Mouse (Mus musculus) cerebellum, adult 9-10 months (tissue): ENCODE data around the gene Ski.
"Not testable (repeated sequence)": the region's sequence is repeated elsewhere in the genome, so short reads cannot be mapped to it uniquely, and the experiment has no call there.

ENCODE experiments used
- DNase-seq: peaks from one replicate; pipeline ENCODE4 v3.0.0; 2022

Ski gene

DNA sequence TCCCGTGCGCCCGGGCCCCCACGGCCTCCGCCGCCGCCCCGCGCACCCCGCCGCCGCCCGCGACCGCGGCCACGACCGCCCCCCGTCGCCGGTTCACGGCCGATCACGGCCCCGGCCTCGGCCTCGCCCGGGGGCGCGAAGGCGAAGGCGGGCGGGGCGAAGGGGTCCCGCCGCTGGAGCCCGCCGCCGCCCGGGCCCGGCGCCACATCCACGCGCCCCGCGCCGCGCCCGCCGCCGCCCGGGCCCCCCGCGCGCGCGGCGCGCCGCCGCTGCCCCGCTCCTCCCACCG lies at the start of gene Ski:
TSS of gene Ski (minus strand) at position 41 of the 289 bp plus-strand sequence.
- DNase-seq: no peak

DNA sequence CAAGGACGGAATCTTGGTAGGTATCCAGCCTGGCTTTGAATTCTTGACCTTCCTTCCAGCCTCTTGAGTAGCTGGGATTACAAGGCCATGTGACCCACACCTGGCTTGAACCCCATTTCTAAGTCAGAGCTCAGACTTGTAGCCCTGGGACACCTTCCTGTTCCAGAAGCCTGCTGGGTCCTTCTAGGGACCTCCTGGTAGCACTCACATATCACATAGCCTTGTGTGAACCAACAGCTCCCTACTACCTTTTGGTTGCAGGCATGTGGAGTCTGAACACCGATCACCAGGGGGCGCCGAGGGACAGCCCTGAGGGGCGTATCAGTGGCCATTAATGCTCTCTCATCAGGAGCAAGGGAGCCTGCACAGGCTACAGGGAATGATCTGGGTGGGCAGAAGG lies 46.0 kb upstream of the Ski start:
- peak; percentile 82 for DNase-seq

DNA sequence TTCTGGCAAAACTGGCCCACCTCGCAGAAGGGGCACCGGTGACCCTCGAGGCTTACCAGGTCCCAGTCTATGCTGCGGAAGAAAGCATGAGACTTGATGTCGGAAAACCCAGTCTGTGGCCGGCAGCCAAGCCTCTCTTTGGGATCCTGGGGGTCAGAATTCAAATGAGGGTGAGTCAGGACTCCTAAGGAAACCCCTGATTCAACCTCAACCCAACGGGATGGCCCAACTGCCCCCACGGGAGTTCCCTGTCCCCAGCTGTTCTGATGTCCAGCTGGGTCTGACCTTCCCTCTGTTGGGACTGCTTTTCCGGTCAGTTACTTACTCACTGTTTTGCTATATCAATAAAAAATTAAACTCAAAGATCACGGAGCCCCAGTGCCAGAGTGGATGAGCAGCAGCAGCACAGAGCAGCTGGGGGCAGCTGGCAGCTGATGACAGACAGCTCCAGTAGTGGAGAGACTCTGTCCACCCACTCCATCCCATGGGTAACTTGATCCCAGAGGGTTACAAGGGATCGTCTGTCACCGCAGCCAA lies 45.3 kb upstream of the Ski start:
- DNase-seq: no peak

- no peak for DNase-seq
Measured at GRCm38 (mm10) chr4:155267047-155267543, 44.7 kb upstream of the Ski start.

GRCm38 (mm10) chr4:155264521-155265321 lies 42.3 kb upstream of the Ski start:
- DNase-seq: peak; percentile 99

DNA sequence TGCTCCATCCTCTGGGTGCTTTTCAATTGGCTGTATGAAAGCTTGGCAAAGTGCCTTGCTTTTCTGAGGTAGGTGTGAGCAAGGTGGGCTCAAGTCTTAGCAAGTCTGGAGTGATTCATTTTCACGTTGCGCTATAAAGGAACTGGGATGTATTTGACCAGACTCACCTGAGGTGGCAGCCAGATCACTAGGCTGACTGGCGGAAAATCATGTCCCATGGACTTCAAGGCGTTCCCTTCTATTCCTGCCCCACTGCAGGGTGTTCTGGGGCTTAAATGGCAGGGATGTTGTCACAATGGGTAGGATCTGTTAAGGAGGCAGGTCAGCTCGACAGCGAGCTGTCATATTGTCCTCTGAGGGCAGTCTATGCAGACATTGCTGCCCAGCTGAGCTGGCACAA lies 29.9 kb upstream of the Ski start:
- DNase-seq: peak; percentile 73

DNA sequence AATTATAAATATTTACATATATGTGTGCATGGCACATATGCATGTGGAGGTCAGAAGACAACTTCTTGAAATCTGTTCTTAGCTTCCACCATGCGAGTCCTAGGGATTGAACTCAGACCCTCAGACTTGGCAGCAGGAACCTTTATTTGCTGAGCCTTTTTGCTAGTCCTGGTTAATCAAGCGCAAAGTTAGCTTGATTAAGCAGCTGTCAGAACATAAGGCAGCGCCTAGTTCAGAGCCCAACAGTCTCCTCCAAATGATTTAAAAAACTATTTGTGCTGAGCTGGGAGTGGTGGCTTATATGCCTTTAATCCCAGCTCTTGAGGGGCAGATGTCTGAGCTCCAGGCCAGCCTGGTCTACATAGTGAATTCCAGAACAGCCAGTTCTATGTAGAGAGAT lies 28.8 kb upstream of the Ski start:
- DNase-seq: peak; percentile 82

- DNase-seq: peak; percentile 76
Measured at GRCm38 (mm10) chr4:155250361-155251117, 28.1 kb upstream of the Ski start.

GRCm38 (mm10) chr4:155249648-155250351 lies 27.4 kb upstream of the Ski start, which contains the start of gene Faap20:
TSS of gene Faap20 (plus strand) at chr4:155249802.
- DNase-seq: peak; percentile 88

GRCm38 (mm10) chr4:155249257-155249647 lies 26.9 kb upstream of the Ski start:
- DNase-seq: peak; percentile 97

DNA sequence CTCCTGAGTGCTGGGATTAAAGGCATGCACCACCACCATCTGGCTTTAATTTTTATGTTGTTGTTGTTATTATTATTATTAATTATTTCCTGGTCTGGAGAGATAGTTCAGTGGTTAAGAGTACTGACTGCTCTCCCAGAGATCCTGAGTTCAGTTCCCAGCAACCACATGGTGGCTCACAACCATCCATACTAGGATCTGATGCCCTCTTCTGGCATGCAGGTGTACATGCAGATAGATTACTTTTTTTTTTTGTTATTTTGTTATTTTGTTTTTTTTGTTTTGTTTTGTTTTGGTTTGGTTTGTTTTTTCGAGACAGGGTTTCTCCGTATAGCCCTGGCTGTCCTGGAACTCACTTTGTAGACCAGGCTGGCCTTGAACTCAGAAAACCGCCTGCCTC lies 25.7 kb upstream of the Ski start:
- DNase-seq: not testable (repeated sequence)

- peak; percentile 89 for DNase-seq
Measured at GRCm38 (mm10) chr4:155246691-155247105, 24.3 kb upstream of the Ski start.

GRCm38 (mm10) chr4:155245770-155246492 lies 23.5 kb upstream of the Ski start:
- no peak for DNase-seq

DNA sequence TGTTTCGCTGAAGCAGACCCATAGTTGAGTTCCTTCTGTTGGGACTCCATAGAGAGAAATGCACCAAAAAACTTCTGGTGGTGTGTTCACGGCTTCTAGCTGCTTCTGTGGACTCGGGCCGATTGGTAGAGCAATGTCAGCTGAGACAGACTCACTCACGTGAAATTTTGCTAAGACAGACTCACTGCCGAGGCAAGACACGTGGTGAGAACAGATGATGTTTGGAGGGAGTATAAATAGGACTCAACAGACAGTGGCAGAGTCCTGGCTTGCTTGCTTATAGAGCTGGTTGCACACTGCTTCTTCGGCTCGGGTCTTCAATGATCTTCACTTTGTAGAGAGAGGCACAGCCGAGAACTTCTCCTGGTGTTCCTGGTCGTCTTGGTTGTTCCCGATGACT lies 20.8 kb upstream of the Ski start:
- no peak for DNase-seq

- DNase-seq: peak; percentile 73
Measured at GRCm38 (mm10) chr4:155242292-155242691, 19.9 kb upstream of the Ski start.

DNA sequence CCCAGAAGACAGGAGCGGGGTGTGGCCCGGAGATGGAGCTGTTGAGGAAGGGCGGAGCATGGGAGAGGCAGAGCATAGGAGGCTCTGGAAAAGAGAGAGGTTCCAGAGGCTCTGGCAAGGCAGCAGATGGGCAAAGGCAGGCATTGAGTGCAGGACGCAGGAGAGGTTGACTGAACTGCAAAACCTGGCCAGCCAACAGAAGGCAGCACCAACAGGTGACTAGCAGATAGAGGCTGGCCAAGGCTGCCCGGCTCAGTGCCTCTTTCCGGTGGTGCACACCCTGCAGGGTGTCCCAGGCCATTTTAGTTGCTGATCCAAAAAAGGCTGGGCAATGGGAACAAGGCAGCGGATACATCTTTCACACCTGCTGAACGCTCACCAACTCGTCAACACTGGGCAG lies 19.4 kb upstream of the Ski start:
- DNase-seq: peak; percentile 94

- no peak for DNase-seq
Measured at GRCm38 (mm10) chr4:155239494-155239893, 17.1 kb upstream of the Ski start.

GRCm38 (mm10) chr4:155238276-155238675 lies 15.9 kb upstream of the Ski start:
- DNase-seq: no peak

DNA sequence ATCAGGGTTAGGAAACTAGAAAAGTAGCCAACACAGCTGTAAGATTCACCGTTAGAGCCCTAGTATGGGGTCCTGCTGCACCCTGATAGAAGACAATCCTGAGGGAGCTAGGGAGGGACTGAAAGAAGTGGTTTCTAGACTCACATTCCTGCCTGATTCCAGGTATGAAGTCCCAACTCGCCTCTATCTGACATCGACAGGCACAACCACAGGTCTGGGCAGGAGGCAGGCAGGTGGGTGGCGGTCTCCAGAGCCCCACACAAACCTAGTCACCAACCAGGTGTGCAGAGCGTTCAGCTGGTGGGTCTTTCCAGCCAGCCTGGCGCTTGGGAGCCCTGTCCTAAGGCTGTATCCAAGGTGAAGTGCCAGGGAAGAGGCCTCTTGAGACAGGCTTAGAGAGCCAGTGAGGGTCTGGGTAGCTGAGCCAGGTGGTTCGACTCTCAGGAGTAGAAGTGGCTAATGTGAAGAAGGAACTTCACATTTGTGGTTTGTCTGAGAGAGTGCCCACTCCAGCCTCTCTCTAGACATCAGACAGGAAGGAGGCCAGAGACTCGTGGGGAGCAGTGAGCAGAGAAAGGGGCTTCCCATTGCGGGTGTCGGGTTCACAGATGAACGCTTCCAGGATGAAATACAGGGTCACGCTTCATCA lies 14.5 kb upstream of the Ski start:
- DNase-seq: no peak

- DNase-seq: peak; percentile 86
Measured at GRCm38 (mm10) chr4:155235311-155236119, 13.1 kb upstream of the Ski start.
